Mouse (Mus musculus): ENCODE data around the gene Cd3g.
"Not testable (repeated sequence)": the region's sequence is repeated elsewhere in the genome, so short reads cannot be mapped to it uniquely, and the experiment has no call there.

The Cd3g gene

DNA sequence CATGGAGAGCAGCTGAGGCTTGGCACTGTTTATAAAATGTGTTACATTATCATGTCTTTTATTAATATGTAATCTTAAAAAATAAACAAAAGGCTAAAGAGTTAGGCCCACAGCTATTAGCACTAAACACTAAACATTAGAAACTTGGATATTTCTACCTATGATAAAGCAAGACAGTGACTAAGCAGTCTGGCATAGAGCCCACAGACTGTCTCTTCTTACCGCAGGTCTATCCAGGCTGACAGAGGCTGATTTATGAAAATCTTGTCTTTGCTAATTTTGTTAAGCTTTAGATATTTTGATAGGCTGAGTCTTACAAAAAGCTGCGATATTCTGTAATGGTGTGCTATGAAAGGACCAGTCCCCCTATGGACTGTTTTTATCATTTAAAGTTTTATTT lies 13.0 kb upstream of the Cd3g start:
- in situ Hi-C loops (cut with MboI; ENCODE audit: low pct_unique_long_range_greater_than_20kb in 1 of 2, low sequenced_read_pairs in 2 of 2, unreplicated experiment in 1 of 2): no loop called here

DNA sequence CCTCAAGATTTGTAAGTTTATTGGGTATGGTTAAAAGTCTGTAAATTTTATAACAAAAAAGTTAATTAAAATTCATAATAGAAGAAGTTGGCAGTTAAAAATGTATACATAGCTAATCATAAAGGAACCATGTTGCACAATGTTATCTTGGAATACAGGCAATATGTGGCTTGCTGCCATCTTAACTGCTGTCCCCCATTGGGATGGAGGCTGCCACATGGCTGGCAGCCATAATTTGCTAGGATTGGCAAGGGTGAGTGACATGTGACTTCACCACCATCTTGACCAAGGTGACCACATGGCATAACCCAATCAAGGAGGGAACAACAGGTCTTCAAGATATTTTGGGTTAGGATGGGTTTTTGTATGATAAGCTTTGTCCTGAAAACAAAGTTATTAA lies 12.0 kb upstream of the Cd3g start:
- in situ Hi-C loops (cut with MboI; ENCODE audit: low pct_unique_long_range_greater_than_20kb in 1 of 2, low sequenced_read_pairs in 2 of 2, unreplicated experiment in 1 of 2): no loop called here

DNA sequence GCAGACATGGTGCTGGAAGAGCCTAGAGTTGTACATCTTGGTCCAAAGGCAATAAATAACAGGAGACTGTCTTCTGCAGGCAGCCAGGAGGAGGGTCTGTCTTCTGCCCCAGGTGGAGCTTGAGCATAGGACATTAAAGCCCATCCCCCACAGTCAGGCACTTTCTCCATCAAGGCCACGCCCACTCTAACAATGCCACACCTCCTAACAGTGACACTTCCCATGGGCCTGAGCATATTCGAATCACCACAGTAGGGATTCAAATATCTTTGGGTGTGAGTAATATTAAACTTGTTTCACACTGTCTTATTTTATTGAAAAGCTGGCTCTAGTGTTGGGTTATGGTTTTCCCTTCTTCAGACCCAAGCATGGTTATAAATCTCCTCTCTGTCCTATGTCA lies 11.6 kb upstream of the Cd3g start:
- in situ Hi-C loops (cut with MboI; ENCODE audit: low pct_unique_long_range_greater_than_20kb in 1 of 2, low sequenced_read_pairs in 2 of 2, unreplicated experiment in 1 of 2): no loop called here

DNA sequence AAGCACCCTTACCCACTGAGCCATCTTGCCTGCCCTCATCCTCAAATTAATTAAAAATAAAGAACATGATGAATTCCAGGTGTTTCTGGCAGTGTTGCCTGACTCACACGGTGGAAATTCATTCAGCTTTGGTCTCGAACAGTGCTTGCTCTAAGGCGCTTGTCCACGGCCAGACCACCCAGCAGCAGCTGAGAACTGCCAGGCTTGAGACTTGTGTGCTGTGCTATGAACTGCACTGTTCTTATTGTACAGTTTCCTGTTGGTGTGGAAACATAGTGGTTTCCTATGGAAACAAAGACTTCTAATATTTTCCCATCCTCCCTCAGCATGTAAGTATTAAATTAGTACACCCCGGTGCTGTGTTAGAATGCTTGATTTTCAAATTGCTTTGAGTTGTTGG lies 6.7 kb upstream of the Cd3g start:
- in situ Hi-C loops (cut with MboI; ENCODE audit: low pct_unique_long_range_greater_than_20kb in 1 of 2, low sequenced_read_pairs in 2 of 2, unreplicated experiment in 1 of 2): no loop called here

DNA sequence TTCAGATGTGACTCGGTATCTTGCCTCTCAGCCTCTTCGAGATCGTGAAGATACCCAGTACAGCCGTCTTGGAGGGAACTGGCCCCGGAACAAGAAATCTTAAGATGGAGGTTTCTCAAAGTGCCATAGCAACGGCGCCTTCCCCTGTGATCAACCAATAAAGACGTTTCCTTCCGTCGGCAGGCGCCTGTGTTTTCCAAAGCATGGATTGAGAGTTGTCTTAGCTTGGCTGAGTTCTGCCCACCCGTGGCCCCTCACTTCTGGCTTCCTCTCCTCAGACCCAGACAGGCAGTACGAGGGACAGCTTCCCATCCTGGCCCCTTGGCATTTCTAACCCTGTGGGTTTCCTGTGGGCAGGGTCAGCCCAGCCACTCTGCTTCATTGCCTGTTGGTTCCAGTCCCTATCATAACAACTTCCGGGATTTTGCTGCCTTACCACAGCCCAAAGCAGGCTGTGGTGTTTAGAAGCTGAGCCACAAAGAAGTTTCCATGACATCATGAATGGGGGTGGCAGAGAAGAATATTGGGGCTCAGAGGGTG lies 6.1 kb upstream of the Cd3g start:
- in situ Hi-C loops (cut with MboI; ENCODE audit: low pct_unique_long_range_greater_than_20kb in 1 of 2, low sequenced_read_pairs in 2 of 2, unreplicated experiment in 1 of 2): no loop called here

DNA sequence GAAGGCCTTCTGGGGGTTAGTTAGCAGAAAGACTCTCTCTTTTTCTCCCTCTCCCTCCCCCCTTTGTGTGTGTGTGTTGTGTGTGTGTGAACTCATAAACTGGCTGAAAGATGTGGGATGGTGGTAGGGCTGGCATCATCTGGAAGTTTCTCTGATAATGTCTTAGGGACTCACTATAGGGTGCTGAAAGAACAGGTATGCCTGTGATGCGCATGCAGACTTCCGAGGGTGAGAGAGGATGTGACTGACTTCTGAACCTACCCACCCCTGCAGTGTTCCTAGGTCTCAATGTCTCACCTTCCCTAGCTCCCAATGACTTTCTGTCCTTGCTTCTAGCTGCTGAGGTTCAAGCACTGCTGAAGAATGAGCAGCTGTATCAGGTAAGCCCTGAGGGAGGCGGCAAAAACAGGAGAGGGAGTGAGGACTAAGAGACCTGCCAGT lies 5.5 kb upstream of the Cd3g start:
- in situ Hi-C loops (cut with MboI; ENCODE audit: low pct_unique_long_range_greater_than_20kb in 1 of 2, low sequenced_read_pairs in 2 of 2, unreplicated experiment in 1 of 2): no loop called here

DNA sequence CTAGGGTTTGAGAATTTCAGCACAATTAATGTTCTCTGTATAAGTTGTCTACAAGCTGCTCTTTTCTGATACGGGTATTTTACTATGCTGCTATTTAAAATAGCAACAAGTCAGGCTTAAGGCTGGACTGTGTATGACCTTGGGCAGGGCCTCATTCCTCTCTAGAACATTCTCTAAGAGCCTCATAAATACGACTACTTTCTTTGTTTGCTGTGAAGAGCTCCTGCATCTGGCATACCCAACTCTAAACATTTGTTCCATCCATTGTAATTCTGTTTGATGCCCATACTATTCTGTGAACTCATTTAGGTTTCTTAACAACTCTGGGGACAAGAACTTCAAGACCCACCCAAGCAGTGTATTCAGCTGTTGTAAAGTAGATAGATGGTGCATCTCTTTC lies 2.8 kb upstream of the Cd3g start:
- in situ Hi-C loops (cut with MboI; ENCODE audit: low pct_unique_long_range_greater_than_20kb in 1 of 2, low sequenced_read_pairs in 2 of 2, unreplicated experiment in 1 of 2): no loop called here

DNA sequence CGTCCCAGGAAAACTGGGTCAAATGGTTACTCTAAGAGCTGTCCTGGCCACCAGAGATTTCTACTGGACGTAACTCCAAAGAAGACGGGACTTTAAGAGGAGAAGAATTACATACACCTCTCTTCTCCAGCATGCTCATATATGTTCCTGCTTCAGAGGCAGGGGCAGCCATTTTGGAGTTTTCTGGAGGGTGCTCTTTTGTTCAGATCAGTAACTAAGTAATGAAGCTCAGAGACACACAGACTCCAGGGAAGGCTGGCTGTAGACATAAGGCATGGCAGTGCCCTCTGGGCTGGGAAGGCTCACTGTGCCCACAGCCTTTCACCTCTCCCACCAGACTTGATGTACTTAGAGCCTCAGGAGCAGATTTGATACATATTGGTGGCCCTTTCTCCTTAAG lies 2.3 kb upstream of the Cd3g start:
- in situ Hi-C loops (cut with MboI; ENCODE audit: low pct_unique_long_range_greater_than_20kb in 1 of 2, low sequenced_read_pairs in 2 of 2, unreplicated experiment in 1 of 2): no loop called here

DNA sequence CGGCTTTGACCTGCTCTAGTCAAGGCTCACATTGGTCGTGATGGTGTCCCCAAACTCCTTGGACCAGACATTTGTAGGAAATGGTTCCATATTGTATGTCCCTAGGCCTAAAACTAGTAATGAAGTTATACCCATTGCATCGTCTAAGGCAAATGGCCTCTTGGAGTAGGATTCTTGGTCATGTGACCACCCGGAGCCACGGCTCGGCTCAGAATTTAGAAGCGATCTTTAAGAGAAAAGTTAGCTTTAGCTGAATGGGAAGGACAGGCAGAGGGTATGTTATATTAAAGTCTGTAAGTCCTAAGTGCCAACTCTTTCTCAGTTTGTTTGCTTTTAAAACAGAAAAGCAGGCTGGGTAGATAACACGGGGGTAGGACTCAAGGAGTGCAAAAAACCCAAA lies 1.9 kb upstream of the Cd3g start:
- in situ Hi-C loops (cut with MboI; ENCODE audit: low pct_unique_long_range_greater_than_20kb in 1 of 2, low sequenced_read_pairs in 2 of 2, unreplicated experiment in 1 of 2): no loop called here

DNA sequence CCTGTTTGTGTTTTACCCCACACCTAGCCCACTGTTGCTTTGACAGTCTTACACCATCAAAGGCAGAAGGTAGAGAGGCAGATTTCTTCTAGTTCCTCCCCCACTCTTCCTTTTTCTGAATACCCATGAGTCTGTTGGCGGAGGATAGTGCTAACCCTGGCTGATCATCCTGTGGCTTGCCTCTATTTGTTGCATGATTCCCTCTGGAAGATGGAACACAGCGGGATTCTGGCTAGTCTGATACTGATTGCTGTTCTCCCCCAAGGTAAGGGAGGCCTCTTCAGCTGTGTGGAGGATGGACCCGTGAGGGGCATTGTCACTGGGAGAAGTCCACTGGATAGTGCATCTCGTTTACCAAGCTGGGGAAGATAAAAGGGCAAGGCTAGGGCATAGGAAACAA lies 1.4 kb upstream of the Cd3g start, which contains the start of gene Cd3d:
TSS of gene Cd3d (plus strand) at position 111 of the 400 bp plus-strand sequence.
- in situ Hi-C loops (cut with MboI; ENCODE audit: low pct_unique_long_range_greater_than_20kb in 1 of 2, low sequenced_read_pairs in 2 of 2, unreplicated experiment in 1 of 2): no loop called here

DNA sequence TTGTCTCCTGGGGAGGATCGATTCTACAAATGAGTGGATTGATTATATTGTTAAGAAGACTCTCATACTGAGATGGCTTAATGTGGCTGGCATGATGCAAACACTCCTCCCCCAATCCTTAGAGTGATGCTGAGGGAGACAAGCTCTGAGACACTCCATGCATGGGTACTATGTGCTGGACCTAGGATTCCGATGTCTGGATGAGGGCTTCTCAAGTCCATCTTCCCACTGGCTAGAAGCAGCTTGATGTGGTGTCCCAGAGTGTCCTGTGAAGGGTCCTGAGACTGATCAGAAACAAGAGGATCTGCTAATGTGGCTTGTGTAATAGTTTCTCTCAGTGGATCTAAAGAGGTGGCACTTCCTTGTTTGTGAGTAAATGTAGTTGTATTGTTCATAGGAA lies 873 bp upstream of the Cd3g start:
- in situ Hi-C loops (cut with MboI; ENCODE audit: low pct_unique_long_range_greater_than_20kb in 1 of 2, low sequenced_read_pairs in 2 of 2, unreplicated experiment in 1 of 2): no loop called here

DNA sequence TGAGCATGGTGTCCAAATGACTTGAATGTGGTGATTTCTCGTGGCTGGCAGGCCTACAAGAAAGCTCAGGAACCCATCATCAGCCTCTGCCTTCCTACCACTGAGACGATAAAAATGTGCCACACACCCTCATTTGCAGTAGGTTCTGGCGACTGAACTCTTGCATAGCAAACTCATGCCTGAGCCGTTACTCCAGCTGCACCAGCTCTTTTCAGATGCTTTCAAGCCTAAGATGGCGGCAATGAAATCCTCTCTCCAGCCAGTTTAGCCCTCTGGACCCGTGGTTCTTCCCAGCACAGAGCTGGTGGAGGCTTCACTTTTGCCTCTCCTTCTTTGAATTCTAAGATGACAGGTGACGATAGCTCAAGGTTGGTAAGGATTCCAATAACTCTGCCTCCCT lies 425 bp downstream of the Cd3g start:
- in situ Hi-C loops (cut with MboI; ENCODE audit: low pct_unique_long_range_greater_than_20kb in 1 of 2, low sequenced_read_pairs in 2 of 2, unreplicated experiment in 1 of 2): no loop called here

DNA sequence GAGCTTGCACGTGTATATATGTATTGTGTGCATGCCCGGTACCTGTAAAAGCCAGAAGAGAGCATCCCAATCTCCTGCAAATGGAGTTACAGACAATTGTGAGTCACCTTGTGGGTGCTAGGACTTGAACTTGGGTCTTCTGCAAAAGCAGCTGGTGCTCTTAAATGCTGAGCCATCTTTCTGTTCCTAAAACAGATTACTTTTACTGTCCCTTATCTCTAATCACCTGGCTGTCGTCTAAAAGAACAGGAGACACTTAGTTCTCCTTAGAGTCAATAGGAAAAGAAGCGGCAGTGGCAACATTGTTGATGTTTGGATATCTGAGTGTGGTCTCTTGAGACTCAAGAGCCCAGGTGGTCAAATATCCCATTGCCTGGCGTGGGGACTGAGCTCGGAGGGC lies 2.4 kb downstream of the Cd3g start:
- in situ Hi-C loops (cut with MboI; ENCODE audit: low pct_unique_long_range_greater_than_20kb in 1 of 2, low sequenced_read_pairs in 2 of 2, unreplicated experiment in 1 of 2): no loop called here

DNA sequence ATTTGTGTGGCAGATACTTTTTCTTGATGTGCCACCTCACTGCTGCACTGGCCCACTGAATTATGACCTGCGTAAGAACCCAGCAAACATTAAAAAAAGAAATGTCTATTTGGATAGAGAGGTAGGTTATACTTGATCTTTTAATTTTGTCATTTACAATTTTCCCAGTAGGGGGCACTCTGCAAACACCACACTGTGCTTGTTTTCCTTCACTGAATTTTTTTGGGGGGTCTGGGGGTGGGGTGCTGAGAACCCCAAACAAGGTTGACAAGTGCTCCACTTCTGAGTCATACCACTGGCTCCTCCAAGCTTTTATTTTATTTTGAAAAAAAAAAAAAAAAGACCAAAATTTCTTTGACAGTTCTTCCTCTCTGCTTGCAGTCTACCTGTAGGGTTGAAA lies 10.8 kb downstream of the Cd3g start:
- in situ Hi-C loops (cut with MboI; ENCODE audit: low pct_unique_long_range_greater_than_20kb in 1 of 2, low sequenced_read_pairs in 2 of 2, unreplicated experiment in 1 of 2): no loop called here

DNA sequence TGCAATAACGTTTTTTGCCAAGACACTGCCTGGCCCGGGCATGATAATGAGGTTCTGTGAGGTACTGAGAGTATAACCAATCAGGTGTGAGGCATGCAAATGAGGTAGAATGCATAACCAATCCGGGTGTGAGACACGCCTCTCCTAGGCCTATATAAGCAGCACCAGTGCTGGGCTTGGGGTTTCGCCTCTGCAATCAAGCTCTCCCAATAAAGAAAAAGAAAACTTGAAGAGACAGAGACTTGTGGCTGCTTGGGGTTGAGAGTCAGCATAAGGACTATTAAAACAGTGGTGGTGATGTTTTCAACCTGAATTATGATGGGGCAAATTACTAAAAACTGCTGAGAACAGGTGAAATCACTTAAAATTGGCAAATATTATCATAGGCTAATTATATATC lies 12.5 kb downstream of the Cd3g start:
- in situ Hi-C loops (cut with MboI; ENCODE audit: low pct_unique_long_range_greater_than_20kb in 1 of 2, low sequenced_read_pairs in 2 of 2, unreplicated experiment in 1 of 2): not testable (repeated sequence)

DNA sequence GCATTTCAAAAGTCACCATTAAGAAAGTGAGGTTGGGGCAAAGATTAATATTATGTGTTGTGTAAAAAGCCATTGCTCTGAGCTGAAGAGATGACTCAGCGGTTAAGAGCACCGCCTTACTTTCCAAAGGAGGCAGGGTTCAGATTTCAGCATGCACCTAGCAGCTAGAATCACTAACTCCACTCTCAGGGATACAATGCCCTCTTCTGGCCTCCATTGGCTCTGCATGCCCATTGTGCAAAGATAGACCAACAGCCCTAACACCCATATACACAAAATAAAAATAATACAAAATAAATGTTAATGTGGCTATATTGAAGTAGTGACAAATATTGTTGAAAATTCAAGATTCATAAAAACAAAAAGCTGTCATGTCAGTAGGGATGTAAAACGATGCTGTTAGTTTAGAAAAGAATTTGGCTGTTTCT lies 13.4 kb downstream of the Cd3g start:
- in situ Hi-C loops (cut with MboI; ENCODE audit: low pct_unique_long_range_greater_than_20kb in 1 of 2, low sequenced_read_pairs in 2 of 2, unreplicated experiment in 1 of 2): no loop called here

DNA sequence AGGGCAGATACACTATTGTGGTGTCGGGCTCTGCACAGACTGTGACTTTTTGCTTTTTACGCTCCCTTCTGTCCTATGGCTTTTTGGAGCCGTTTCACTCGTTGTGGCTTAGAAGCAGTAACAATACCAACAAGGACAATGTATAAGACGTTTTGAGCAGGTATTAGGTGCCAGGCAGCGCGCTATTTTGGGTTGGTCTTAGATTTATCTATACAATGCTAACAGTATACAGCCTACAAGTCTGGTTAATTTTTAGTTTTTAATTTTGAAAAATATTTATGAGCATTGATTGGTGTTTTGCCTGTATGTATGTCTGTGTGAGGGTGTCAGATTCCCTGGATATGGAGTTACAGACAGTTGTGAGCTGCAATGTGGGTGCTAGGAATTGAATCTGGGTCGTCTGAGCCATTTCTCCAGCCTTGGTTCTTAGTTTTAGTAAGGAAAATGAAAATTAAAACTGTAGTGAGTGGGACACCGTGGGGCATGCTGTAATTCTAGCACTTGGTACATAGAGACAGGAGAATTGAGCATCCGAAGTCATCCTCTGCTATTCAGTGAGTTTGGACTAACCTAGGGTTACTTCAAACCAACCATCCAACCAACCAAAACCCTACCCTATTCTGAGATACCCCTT lies 14.3 kb downstream of the Cd3g start:
- in situ Hi-C loops (cut with MboI; ENCODE audit: low pct_unique_long_range_greater_than_20kb in 1 of 2, low sequenced_read_pairs in 2 of 2, unreplicated experiment in 1 of 2): no loop called here

DNA sequence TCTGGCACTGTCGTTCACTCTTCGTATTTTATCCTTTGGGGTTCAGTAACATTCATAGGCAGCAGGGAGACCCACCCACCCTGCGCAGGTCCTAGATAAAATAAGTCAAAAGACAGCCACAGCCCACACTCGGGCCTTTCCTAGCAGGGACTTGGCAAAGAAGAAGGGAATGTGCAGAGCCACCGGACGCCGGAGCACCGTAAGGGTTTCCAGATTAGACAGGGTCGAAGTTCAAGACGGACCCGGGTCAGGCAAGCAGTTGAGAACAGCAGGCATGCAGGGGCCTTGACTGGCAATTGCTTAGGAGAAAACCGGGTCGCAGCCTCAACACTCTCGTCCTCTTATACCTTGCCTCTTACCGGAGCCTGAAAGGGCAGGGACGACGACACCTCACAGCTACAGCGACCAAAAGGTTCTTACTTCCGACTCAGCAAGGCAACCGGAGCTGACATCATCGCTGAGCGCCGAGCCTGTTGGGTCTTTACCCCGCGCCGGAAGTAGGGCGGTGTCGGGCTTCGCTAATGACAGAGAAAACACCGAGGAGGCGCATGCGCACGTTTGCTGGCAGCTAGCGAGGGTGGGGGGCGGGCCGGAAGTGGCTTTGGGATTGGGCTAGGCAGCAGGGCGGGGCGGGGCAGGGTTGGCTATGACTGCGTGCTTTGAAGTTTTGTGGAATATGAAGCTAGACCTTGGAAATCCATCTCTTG lies 15.0 kb downstream of the Cd3g start, which contains the start of gene Ube4a:
TSS of gene Ube4a (minus strand) at position 475 of the 707 bp plus-strand sequence.
- in situ Hi-C loops (cut with MboI; ENCODE audit: low pct_unique_long_range_greater_than_20kb in 1 of 2, low sequenced_read_pairs in 2 of 2, unreplicated experiment in 1 of 2): no loop called here

DNA sequence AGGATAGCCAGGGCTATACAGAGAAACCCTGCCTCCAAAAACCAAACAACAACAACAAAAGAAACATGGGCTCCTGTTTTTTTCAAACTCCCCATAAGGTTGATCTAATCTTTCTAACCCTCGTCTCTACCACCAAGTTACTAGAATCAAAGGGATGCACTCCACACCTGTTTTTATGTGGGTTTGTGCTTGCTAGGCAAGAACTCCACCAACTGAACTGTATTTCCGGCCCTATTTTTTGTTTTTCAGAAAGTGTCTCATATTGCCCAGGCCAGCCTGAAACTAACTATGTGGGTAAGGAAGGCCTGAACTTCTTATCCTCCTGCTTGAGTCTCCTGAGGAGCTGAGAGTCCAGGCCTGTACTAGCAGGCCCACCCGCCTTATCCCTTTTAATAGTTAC lies 25.8 kb downstream of the Cd3g start:
- in situ Hi-C loops (cut with MboI; ENCODE audit: low pct_unique_long_range_greater_than_20kb in 1 of 2, low sequenced_read_pairs in 2 of 2, unreplicated experiment in 1 of 2): no loop called here

DNA sequence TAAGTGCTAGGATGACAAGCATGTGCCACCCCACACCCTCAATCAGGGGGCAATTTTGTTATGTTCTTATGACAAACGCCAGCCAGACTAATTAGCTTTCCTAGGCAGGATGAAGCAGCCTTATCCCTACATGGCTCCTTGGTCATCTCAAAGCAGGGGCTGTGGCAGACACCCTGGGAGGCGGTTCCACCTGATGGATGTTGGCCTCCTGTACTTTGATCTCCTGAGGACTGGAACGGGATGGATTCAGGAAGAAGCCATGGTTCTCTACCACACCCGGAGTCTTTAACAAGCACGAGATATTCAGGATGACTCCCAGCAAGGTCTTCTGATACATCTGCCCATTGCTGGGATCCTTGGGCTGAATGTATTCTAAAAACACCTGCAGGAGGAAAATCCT lies 32.4 kb downstream of the Cd3g start:
- in situ Hi-C loops (cut with MboI; ENCODE audit: low pct_unique_long_range_greater_than_20kb in 1 of 2, low sequenced_read_pairs in 2 of 2, unreplicated experiment in 1 of 2): no loop called here
